Mouse (Mus musculus): Measurements from ENCODE around the gene Pax7. TPM values are rescaled to one million over a fixed set of nuclear protein-coding genes. Genes with fewer than 3 reads are reported as not detected.

Pax7 gene
- polyA plus RNA-seq, 1 experiment from 2014 or later, result 1.1 TPM

- H3K4me2 ChIP-seq (replicated peaks), result no peak overlapping the region
- H3K4me3 ChIP-seq, result no peak overlapping the region
- ATAC-seq (ENCODE audit: low FRiP score), result no peak
- H3K36me3 ChIP-seq, result no peaks in the 10 kb centered on the region
- H3K9me3 ChIP-seq (replicated peaks), result no peaks in the 10 kb centered on the region
- H3K4me1 ChIP-seq, result peaks cover 52% of the 10 kb centered on the region
- 79% methylated on average over 8 of the region's 8 CpGs for WGBS
- H3K27ac ChIP-seq, result no peak overlapping the region
- H3K27me3 ChIP-seq, result peaks cover 86% of the 10 kb centered on the region
- H3K9ac ChIP-seq, result no peak overlapping the region
These were observed 28.4 kb downstream of the Pax7 start for GRCm38 (mm10) chr4:139804896-139805295.

- peaks cover 45% of the 10 kb centered on the region for H3K4me1 ChIP-seq
These were observed 29.3 kb downstream of the Pax7 start for GRCm38 (mm10) chr4:139803981-139804380.

GRCm38 (mm10) chr4:139799436-139800100 is 33.8 kb downstream of the Pax7 start:
- H3K4me1 ChIP-seq, result peaks cover 17% of the 10 kb centered on the region
- no peak overlapping the region for H3K4me3 ChIP-seq
- H3K27ac ChIP-seq, result no peak overlapping the region
- no peak for ATAC-seq (ENCODE audit: low FRiP score)
- 67% methylated on average over 10 of the region's 10 CpGs for WGBS
- no peaks in the 10 kb centered on the region for H3K9me3 ChIP-seq (replicated peaks)
- no peak overlapping the region for H3K4me2 ChIP-seq (replicated peaks)
- no peaks in the 10 kb centered on the region for H3K36me3 ChIP-seq
- peaks cover 87% of the 10 kb centered on the region for H3K27me3 ChIP-seq
- no peak overlapping the region for H3K9ac ChIP-seq

More at GRCm38 (mm10) chr4:139803981-139804380, 29.3 kb downstream of the Pax7 start:
- Histone ChIP-seq H3K27me3 (peaks cover 86% of the 10 kb centered on the region), H3K9me3 (replicated peaks) (no peaks in the 10 kb centered on the region), H3K27ac (no peak overlapping the region), H3K9ac (no peak overlapping the region), H3K36me3 (no peaks in the 10 kb centered on the region), H3K4me2 (replicated peaks) (no peak overlapping the region), H3K4me3 (no peak overlapping the region)
- ATAC-seq (ENCODE audit: low FRiP score), result no peak
- WGBS, result 18% methylated on average over 2 of the region's 2 CpGs

GRCm38 (mm10) chr4:139797344-139797743 is 36.0 kb downstream of the Pax7 start:
- H3K4me2 ChIP-seq (replicated peaks), result no peak overlapping the region
- peaks cover 12% of the 10 kb centered on the region for H3K4me1 ChIP-seq
- no peak overlapping the region for H3K27ac ChIP-seq
- H3K36me3 ChIP-seq, result no peaks in the 10 kb centered on the region
- ATAC-seq (ENCODE audit: low FRiP score), result no peak
- H3K9ac ChIP-seq, result no peak overlapping the region
- H3K9me3 ChIP-seq (replicated peaks), result no peaks in the 10 kb centered on the region
- WGBS, result 59% methylated on average over 4 of the region's 4 CpGs
- H3K27me3 ChIP-seq, result peaks cover 77% of the 10 kb centered on the region
- H3K4me3 ChIP-seq, result no peak overlapping the region

GRCm38 (mm10) chr4:139796115-139796514 is 37.2 kb downstream of the Pax7 start:
- Histone ChIP-seq H3K4me2 (replicated peaks) (no peak overlapping the region), H3K36me3 (no peaks in the 10 kb centered on the region), H3K27me3 (peaks cover 72% of the 10 kb centered on the region), H3K9me3 (replicated peaks) (no peaks in the 10 kb centered on the region), H3K27ac (no peak overlapping the region), H3K4me1 (peaks cover 20% of the 10 kb centered on the region), H3K9ac (no peak overlapping the region), H3K4me3 (no peak overlapping the region)
- 41% methylated on average over 9 of the region's 9 CpGs for WGBS
- no peak for ATAC-seq (ENCODE audit: low FRiP score)

- H3K4me2 ChIP-seq (replicated peaks), result no peak overlapping the region
- WGBS, result 26% methylated on average over 8 of the region's 8 CpGs
- H3K27me3 ChIP-seq, result peaks cover 46% of the 10 kb centered on the region
- H3K36me3 ChIP-seq, result no peaks in the 10 kb centered on the region
- H3K9ac ChIP-seq, result no peak overlapping the region
- peaks cover 27% of the 10 kb centered on the region for H3K4me1 ChIP-seq
- H3K27ac ChIP-seq, result no peak overlapping the region
- H3K4me3 ChIP-seq, result no peak overlapping the region
- ATAC-seq (ENCODE audit: low FRiP score), result no peak
- no peaks in the 10 kb centered on the region for H3K9me3 ChIP-seq (replicated peaks)
These were observed 42.2 kb downstream of the Pax7 start for GRCm38 (mm10) chr4:139791168-139791567.

GRCm38 (mm10) chr4:139789772-139790171 is 43.6 kb downstream of the Pax7 start:
- no peak overlapping the region for H3K4me2 ChIP-seq (replicated peaks)
- H3K9me3 ChIP-seq (replicated peaks), result no peaks in the 10 kb centered on the region
- 79% methylated on average over 7 of the region's 7 CpGs for WGBS
- H3K27me3 ChIP-seq, result peaks cover 34% of the 10 kb centered on the region
- no peaks in the 10 kb centered on the region for H3K36me3 ChIP-seq
- no peak for ATAC-seq (ENCODE audit: low FRiP score)
- H3K9ac ChIP-seq, result no peak overlapping the region
- H3K4me3 ChIP-seq, result no peak overlapping the region
- no peak overlapping the region for H3K27ac ChIP-seq
- H3K4me1 ChIP-seq, result peaks cover 24% of the 10 kb centered on the region

- Histone ChIP-seq H3K4me3 (no peak overlapping the region), H3K36me3 (no peaks in the 10 kb centered on the region), H3K27ac (no peak overlapping the region), H3K9ac (no peak overlapping the region), H3K4me2 (replicated peaks) (no peak overlapping the region), H3K9me3 (replicated peaks) (no peaks in the 10 kb centered on the region), H3K27me3 (peaks cover 32% of the 10 kb centered on the region), H3K4me1 (peaks cover 4% of the 10 kb centered on the region; the same call in 1 of the 2 replicates)
- ATAC-seq (ENCODE audit: low FRiP score), result no peak
- 62% methylated on average over 9 of the region's 9 CpGs for WGBS
These were observed 50.3 kb downstream of the Pax7 start for GRCm38 (mm10) chr4:139782926-139783467.

GRCm38 (mm10) chr4:139771125-139771631 is 62.1 kb downstream of the Pax7 start:
- Histone ChIP-seq H3K4me1 (peaks cover 39% of the 10 kb centered on the region), H3K4me3 (no peak overlapping the region), H3K27ac (no peak overlapping the region), H3K27me3 (peaks cover 44% of the 10 kb centered on the region), H3K9ac (no peak overlapping the region), H3K4me2 (replicated peaks) (peak overlapping the region; percentile 9), H3K36me3 (no peaks in the 10 kb centered on the region), H3K9me3 (replicated peaks) (no peaks in the 10 kb centered on the region)
- ATAC-seq (ENCODE audit: low FRiP score), result peak; percentile 59; the same call in 1 of the 2 replicates
- WGBS, result 6% methylated on average over 9 of the region's 9 CpGs

GRCm38 (mm10) chr4:139767823-139768222 is 65.5 kb downstream of the Pax7 start:
- no peak overlapping the region for H3K4me3 ChIP-seq
- 17% methylated on average over 5 of the region's 5 CpGs for WGBS
- H3K27me3 ChIP-seq, result peaks cover 51% of the 10 kb centered on the region
- H3K9ac ChIP-seq, result no peak overlapping the region
- 0 out of 2 replicates have a peak overlapping the region, but pooled peaks have one; percentile 13 for H3K27ac ChIP-seq
- no peak overlapping the region for H3K4me2 ChIP-seq (replicated peaks)
- H3K4me1 ChIP-seq, result peaks cover 49% of the 10 kb centered on the region
- H3K9me3 ChIP-seq (replicated peaks), result no peaks in the 10 kb centered on the region
- no peak for ATAC-seq (ENCODE audit: low FRiP score)
- no peaks in the 10 kb centered on the region for H3K36me3 ChIP-seq

GRCm38 (mm10) chr4:139767115-139767718 is 66.1 kb downstream of the Pax7 start:
- H3K9ac ChIP-seq, result peak overlapping the region; percentile 28; the same call in 1 of the 2 replicates
- no peak overlapping the region for H3K4me3 ChIP-seq
- H3K27me3 ChIP-seq, result peaks cover 54% of the 10 kb centered on the region
- peaks cover 54% of the 10 kb centered on the region for H3K4me1 ChIP-seq
- no peaks in the 10 kb centered on the region for H3K9me3 ChIP-seq (replicated peaks)
- no peaks in the 10 kb centered on the region for H3K36me3 ChIP-seq
- ATAC-seq (ENCODE audit: low FRiP score), result 0 out of 2 replicates have a peak, but pooled peaks have one; percentile 29
- 3% methylated on average over 18 of the region's 18 CpGs for WGBS
- H3K27ac ChIP-seq, result 0 out of 2 replicates have a peak overlapping the region, but pooled peaks have one; percentile 13
- H3K4me2 ChIP-seq (replicated peaks), result no peak overlapping the region

GRCm38 (mm10) chr4:139761911-139762310 is 71.4 kb downstream of the Pax7 start:
- H3K27me3 ChIP-seq, result peaks cover 40% of the 10 kb centered on the region
- no peak overlapping the region for H3K27ac ChIP-seq
- peaks cover 64% of the 10 kb centered on the region for H3K4me1 ChIP-seq
- no peaks in the 10 kb centered on the region for H3K36me3 ChIP-seq
- H3K9me3 ChIP-seq (replicated peaks), result no peaks in the 10 kb centered on the region
- no peak overlapping the region for H3K4me3 ChIP-seq
- no peak overlapping the region for H3K4me2 ChIP-seq (replicated peaks)
- no peak overlapping the region for H3K9ac ChIP-seq
- ATAC-seq (ENCODE audit: low FRiP score), result no peak
- WGBS, result 15% methylated on average over 13 of the region's 13 CpGs
